In genomic region chr16:97270417-97271133, GRCm38 (mm10) we compare ENCODE assay signal across 15 mouse cellular contexts.
"Had no signal": no experiment of that assay in that cellular context is flagged by ENCODE, and none has a peak within 500 bp of the region (broad histone marks: within the 10 kb centered on the region; RNA-seq: fewer than 3 reads in every experiment).

No protein-coding gene starts in this region.

- ATAC-seq: liver, postnatal 0 days had no signal

- H3K4me3 ChIP-seq: limb, embryonic 15.5 days; liver, embryonic 13.5 days; lung, embryonic 15.5 days; midbrain, embryonic 10.5 days; myocyte had no signal

- H3K9ac ChIP-seq: limb, embryonic 15.5 days; liver, embryonic 13.5 days; liver, postnatal 0 days; lung, embryonic 15.5 days had no signal

- H3K4me2 ChIP-seq: limb, embryonic 15.5 days; liver, embryonic 13.5 days; lung, embryonic 15.5 days had no signal

- H3K36me3 ChIP-seq: limb, embryonic 15.5 days; liver, embryonic 13.5 days; lung, embryonic 15.5 days; midbrain, embryonic 10.5 days had no signal

- H3K9me3 ChIP-seq: limb, embryonic 15.5 days; liver, embryonic 13.5 days; lung, embryonic 15.5 days; midbrain, embryonic 10.5 days had no signal

- H3K27me3 ChIP-seq: limb, embryonic 15.5 days; liver, embryonic 13.5 days; lung, embryonic 15.5 days had no signal

- DNase-seq: kidney, adult 11 months; kidney, adult 9 months; kidney, postnatal 4 days; liver, embryonic 13.5 days; liver, postnatal 0 days; lung, postnatal 14 days; midbrain, embryonic 14.5 days; thymus, adult 2 months; thymus, postnatal 25 days had no signal

- H3K4me1 ChIP-seq: liver, embryonic 13.5 days; lung, embryonic 15.5 days had no signal

- H3K27ac ChIP-seq: kidney, postnatal 0 days; limb, embryonic 15.5 days; liver, embryonic 13.5 days; lung, embryonic 15.5 days; macrophage; midbrain, embryonic 10.5 days had no signal
